Mouse (Mus musculus) intestine, embryonic 15.5 days (tissue): ENCODE results near the gene Lsm11. TPM values are rescaled to one million over a fixed set of nuclear protein-coding genes. Genes with fewer than 3 reads are reported as not detected.
"Not testable (repeated sequence)": the region's sequence is repeated elsewhere in the genome, so short reads cannot be mapped to it uniquely, and the experiment has no call there.

ENCODE experiments used
- ATAC-seq: fragments of 200-750 bp; cut with Nextera tagmentation; 2 replicates; pipeline ENCODE4 v1.8.0; 2017; ENCODE audit warnings: moderate TSS enrichment, moderate library complexity
- H3K27ac ChIP-seq: fragments of 300-500 bp; sonication (generic); 2 replicates; pipeline ENCODE4 v1.5.1; 2015; ENCODE audit warnings: mild to moderate bottlenecking, inconsistent platforms
- H3K27me3 ChIP-seq: fragments of 300-500 bp; sonication (generic); replicated peaks from 2 replicates; pipeline ENCODE4 v1.6.1; 2015; ENCODE audit warnings: inconsistent platforms
- H3K36me3 ChIP-seq: fragments of 300-500 bp; sonication (generic); 2 replicates; pipeline ENCODE4 v1.6.1; 2015; ENCODE audit warnings: inconsistent platforms
- H3K4me1 ChIP-seq: fragments of 300-500 bp; sonication (generic); replicated peaks from 2 replicates; pipeline ENCODE4 v1.6.1; 2015; ENCODE audit warnings: inconsistent platforms
- H3K4me2 ChIP-seq: fragments of 300-500 bp; sonication (generic); replicated peaks from 2 replicates; pipeline ENCODE4 v1.6.1; 2015; ENCODE audit warnings: mild to moderate bottlenecking, inconsistent platforms
- H3K4me3 ChIP-seq: fragments of 300-500 bp; sonication (generic); replicated peaks from 2 replicates; pipeline ENCODE4 v1.5.1; 2015; ENCODE audit warnings: inconsistent platforms
- H3K9ac ChIP-seq: fragments of 300-500 bp; sonication (generic); 2 replicates; pipeline ENCODE4 v1.6.1; 2015; ENCODE audit warnings: inconsistent platforms
- H3K9me3 ChIP-seq: fragments of 300-500 bp; sonication (generic); 2 replicates; pipeline ENCODE4 v1.6.1; 2016; ENCODE audit warnings: inconsistent platforms
- WGBS: fragments of 180-500 bp; shearing (Covaris S2); methylation state at CpG from one replicate; pipeline ENCODE4 v1.1.7; 2015; 5-methylcytosine and 5-hydroxymethylcytosine counted together
- polyA plus RNA-seq: library from polyadenylated mRNA; unstranded; fragments of >200 nt; fragmentation: Nextera tagmentation; extraction: Ambion mirVana; gene quantifications from 2 replicates; pipeline ENCODE4 v1.2.1, GENCODE M21; 2015

The Lsm11 gene
- polyA plus RNA-seq, 1 experiment from 2014 or later, result 6.7 TPM

DNA sequence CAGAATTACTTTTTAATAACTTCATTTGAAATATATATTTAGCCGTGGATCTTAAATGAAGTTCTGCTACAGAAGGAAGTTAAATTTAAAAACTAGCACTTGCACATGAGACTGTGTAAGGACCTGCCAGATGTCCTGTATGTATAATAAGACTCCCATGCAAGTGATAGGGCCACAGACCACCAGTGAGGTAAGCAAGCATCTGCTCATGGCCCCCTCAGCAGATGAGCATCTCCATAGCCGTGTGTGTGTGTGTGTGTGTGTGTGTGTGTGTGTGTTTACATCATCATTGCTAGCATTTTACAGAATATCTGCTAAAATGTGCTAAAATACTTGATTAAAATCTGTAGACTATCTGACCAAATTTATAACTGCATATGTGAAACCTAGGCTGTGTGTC lies 47.3 kb downstream of the Lsm11 start:
- H3K4me2 ChIP-seq, result no peak overlapping the region
- 89% methylated on average over 2 of the region's 2 CpGs for WGBS
- no peak overlapping the region for H3K27ac ChIP-seq
- no peaks in the 10 kb centered on the region for H3K9me3 ChIP-seq
- peaks cover 19% of the 10 kb centered on the region; the same call in 1 of the 2 replicates for H3K36me3 ChIP-seq
- ATAC-seq, result no peak
- H3K4me1 ChIP-seq, result no peaks in the 10 kb centered on the region
- H3K4me3 ChIP-seq, result no peak overlapping the region
- H3K27me3 ChIP-seq, result no peaks in the 10 kb centered on the region
- no peak overlapping the region for H3K9ac ChIP-seq

DNA sequence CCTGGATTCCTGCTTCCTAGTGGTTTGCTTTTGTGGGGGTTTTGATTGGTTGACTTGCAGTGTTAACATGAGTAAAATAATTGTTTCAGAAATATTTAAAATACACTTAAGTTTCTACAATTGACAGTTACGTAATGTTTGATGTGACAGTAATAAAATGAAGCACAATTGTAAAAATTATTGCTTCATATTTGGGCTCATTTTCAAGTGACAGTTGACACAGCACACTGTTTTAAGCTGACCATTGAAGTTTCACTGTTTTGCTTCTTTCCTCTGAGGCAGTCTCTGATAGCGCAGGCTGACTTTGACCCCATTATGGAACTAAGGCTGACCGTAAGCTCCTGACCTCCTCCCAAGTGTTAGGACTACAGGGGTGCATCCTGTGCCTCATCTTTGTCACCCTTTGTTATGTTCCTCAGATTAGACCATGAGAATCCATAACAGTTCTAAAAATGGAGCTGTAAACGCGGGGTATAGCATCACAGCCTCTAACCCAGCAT lies 51.8 kb downstream of the Lsm11 start:
- no peak overlapping the region for H3K27ac ChIP-seq
- H3K4me3 ChIP-seq, result no peak overlapping the region
- no peak for ATAC-seq
- WGBS, result 92% methylated on average over 5 of the region's 5 CpGs
- peaks cover 35% of the 10 kb centered on the region for H3K36me3 ChIP-seq
- no peaks in the 10 kb centered on the region for H3K9me3 ChIP-seq
- no peaks in the 10 kb centered on the region for H3K4me1 ChIP-seq
- H3K4me2 ChIP-seq, result no peak overlapping the region
- no peaks in the 10 kb centered on the region for H3K27me3 ChIP-seq
- no peak overlapping the region for H3K9ac ChIP-seq

- no peak overlapping the region for H3K4me2 ChIP-seq
- no peaks in the 10 kb centered on the region for H3K27me3 ChIP-seq
- no peak overlapping the region for H3K4me3 ChIP-seq
- peaks cover 38% of the 10 kb centered on the region for H3K36me3 ChIP-seq
- H3K9me3 ChIP-seq, result no peaks in the 10 kb centered on the region
- WGBS, result 86% methylated on average over 20 of the region's 20 CpGs
- no peaks in the 10 kb centered on the region for H3K4me1 ChIP-seq
- no peak overlapping the region for H3K9ac ChIP-seq
- no peak overlapping the region for H3K27ac ChIP-seq
- no peak for ATAC-seq
These were observed 54.3 kb downstream of the Lsm11 start for GRCm38 (mm10) chr11:45890423-45890822.

- no peaks in the 10 kb centered on the region for H3K27me3 ChIP-seq
- H3K4me2 ChIP-seq, result no peak overlapping the region
- no peak for ATAC-seq
- no peaks in the 10 kb centered on the region for H3K9me3 ChIP-seq
- H3K36me3 ChIP-seq, result peaks cover 38% of the 10 kb centered on the region
- no peak overlapping the region for H3K9ac ChIP-seq
- 89% methylated on average over 3 of the region's 3 CpGs for WGBS
- no peak overlapping the region for H3K27ac ChIP-seq
- no peaks in the 10 kb centered on the region for H3K4me1 ChIP-seq
- H3K4me3 ChIP-seq, result no peak overlapping the region
These were observed 54.8 kb downstream of the Lsm11 start for GRCm38 (mm10) chr11:45889981-45890380.

DNA sequence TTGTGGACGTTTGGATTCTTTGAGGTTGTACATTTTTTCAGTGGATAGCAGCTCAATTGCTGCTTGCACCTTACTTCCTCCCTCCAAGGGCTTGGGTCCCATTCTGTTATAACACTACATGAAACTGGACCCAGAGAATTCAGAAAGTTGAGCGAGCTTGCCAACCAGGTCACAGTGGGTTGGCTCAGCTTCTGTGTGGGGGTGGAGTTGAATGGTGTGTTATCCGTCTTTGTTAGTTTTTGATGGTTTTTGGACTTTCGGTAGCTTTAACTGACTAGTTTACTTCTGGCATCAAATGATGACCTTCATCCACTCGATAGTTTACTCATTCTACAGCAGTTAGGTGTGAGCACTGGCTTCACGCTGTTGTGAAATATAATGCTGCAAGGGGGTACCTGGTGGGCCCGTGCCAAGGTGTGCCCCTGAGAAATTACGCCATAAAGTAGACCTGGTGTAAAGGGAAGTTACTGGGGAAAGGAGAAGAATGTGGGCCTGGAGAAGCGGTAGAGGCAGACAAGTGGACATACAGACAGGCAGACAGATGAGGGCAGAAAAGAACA lies 56.2 kb downstream of the Lsm11 start:
- Histone ChIP-seq H3K4me2 (no peak overlapping the region), H3K4me1 (peaks cover 1% of the 10 kb centered on the region; the same call in 1 of the 2 replicates), H3K36me3 (peaks cover 30% of the 10 kb centered on the region), H3K27me3 (no peaks in the 10 kb centered on the region), H3K9ac (no peak overlapping the region), H3K27ac (no peak overlapping the region), H3K9me3 (no peaks in the 10 kb centered on the region), H3K4me3 (no peak overlapping the region)
- WGBS, result 90% methylated on average over 9 of the region's 9 CpGs
- ATAC-seq, result no peak

- peaks cover 21% of the 10 kb centered on the region for H3K36me3 ChIP-seq
- no peak for ATAC-seq
These were observed 58.1 kb downstream of the Lsm11 start for GRCm38 (mm10) chr11:45886596-45886995.

GRCm38 (mm10) chr11:45885606-45886230 lies 59.0 kb downstream of the Lsm11 start:
- Histone ChIP-seq H3K9ac (no peak overlapping the region), H3K4me1 (peaks cover 10% of the 10 kb centered on the region; the same call in 1 of the 2 replicates), H3K27me3 (no peaks in the 10 kb centered on the region), H3K4me3 (no peak overlapping the region), H3K36me3 (peaks cover 21% of the 10 kb centered on the region), H3K27ac (no peak overlapping the region), H3K4me2 (no peak overlapping the region), H3K9me3 (no peaks in the 10 kb centered on the region)
- 89% methylated on average over 5 of the region's 5 CpGs for WGBS
- no peak for ATAC-seq

More at GRCm38 (mm10) chr11:45886596-45886995, 58.1 kb downstream of the Lsm11 start:
- Histone ChIP-seq H3K27me3 (no peaks in the 10 kb centered on the region), H3K4me1 (peaks cover 7% of the 10 kb centered on the region; the same call in 1 of the 2 replicates), H3K27ac (no peak overlapping the region), H3K9ac (no peak overlapping the region), H3K4me3 (no peak overlapping the region), H3K9me3 (no peaks in the 10 kb centered on the region), H3K4me2 (no peak overlapping the region)
- 93% methylated on average over 5 of the region's 5 CpGs for WGBS

- Histone ChIP-seq H3K4me2 (no peak overlapping the region), H3K4me1 (peaks cover 13% of the 10 kb centered on the region; the same call in 1 of the 2 replicates), H3K9ac (no peak overlapping the region), H3K9me3 (no peaks in the 10 kb centered on the region), H3K4me3 (no peak overlapping the region), H3K27ac (no peak overlapping the region), H3K36me3 (0 out of 2 replicates have a peak, but pooled peaks cover 14% of the 10 kb centered on the region), H3K27me3 (no peaks in the 10 kb centered on the region)
- no peak for ATAC-seq
- WGBS, result 45% methylated on average over 4 of the region's 4 CpGs
These were observed 60.7 kb downstream of the Lsm11 start for GRCm38 (mm10) chr11:45884029-45884428.

- Histone ChIP-seq H3K9ac (no peak overlapping the region), H3K4me3 (no peak overlapping the region), H3K4me1 (peaks cover 13% of the 10 kb centered on the region; the same call in 1 of the 2 replicates), H3K36me3 (0 out of 2 replicates have a peak, but pooled peaks cover 9% of the 10 kb centered on the region), H3K4me2 (no peak overlapping the region), H3K9me3 (no peaks in the 10 kb centered on the region), H3K27ac (no peak overlapping the region), H3K27me3 (no peaks in the 10 kb centered on the region)
- ATAC-seq, result no peak
- 32% methylated on average over 8 of the region's 8 CpGs for WGBS
These were observed 61.3 kb downstream of the Lsm11 start for GRCm38 (mm10) chr11:45883270-45883931.

DNA sequence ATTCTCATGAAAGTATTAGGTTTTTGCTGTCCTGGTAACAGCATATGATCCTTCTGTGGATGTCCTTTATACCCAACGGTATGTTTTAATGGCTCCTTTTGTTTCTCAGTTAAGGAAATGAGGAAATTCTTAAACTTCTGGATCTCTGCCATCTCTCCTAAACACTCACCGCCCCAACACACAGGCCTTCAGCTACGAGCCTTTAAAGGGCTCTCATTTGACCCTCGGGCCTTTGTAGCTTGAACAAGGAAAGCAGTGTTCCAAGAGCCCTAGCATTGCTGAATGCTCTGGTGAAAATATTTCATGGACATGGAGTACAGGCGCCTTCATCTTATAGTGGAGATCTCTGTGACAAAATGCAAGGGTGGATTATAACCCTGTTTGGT lies 63.1 kb downstream of the Lsm11 start:
- no peak overlapping the region for H3K4me3 ChIP-seq
- no peak overlapping the region for H3K4me2 ChIP-seq
- no peaks in the 10 kb centered on the region for H3K27me3 ChIP-seq
- H3K9ac ChIP-seq, result no peak overlapping the region
- H3K9me3 ChIP-seq, result no peaks in the 10 kb centered on the region
- whole genome bisulfite sequencing, result 32% methylated on average over 5 of the region's 5 CpGs
- H3K36me3 ChIP-seq, result 0 out of 2 replicates have a peak, but pooled peaks cover 8% of the 10 kb centered on the region
- peaks cover 13% of the 10 kb centered on the region; the same call in 1 of the 2 replicates for H3K4me1 ChIP-seq
- H3K27ac ChIP-seq, result peak overlapping the region; percentile 3; the same call in 1 of the 2 replicates
- peak; percentile 44; the same call in 1 of the 2 replicates for ATAC-seq

- Histone ChIP-seq H3K4me2 (no peak overlapping the region), H3K9me3 (no peaks in the 10 kb centered on the region), H3K4me1 (peaks cover 13% of the 10 kb centered on the region; the same call in 1 of the 2 replicates), H3K36me3 (0 out of 2 replicates have a peak, but pooled peaks cover 6% of the 10 kb centered on the region), H3K27ac (peak overlapping the region; percentile 10; the same call in 1 of the 2 replicates), H3K9ac (no peak overlapping the region), H3K27me3 (no peaks in the 10 kb centered on the region), H3K4me3 (no peak overlapping the region)
- WGBS, result 62% methylated on average over 6 of the region's 6 CpGs
- peak; percentile 39; the same call in 1 of the 2 replicates for ATAC-seq
These were observed 63.6 kb downstream of the Lsm11 start for GRCm38 (mm10) chr11:45881026-45881682.

GRCm38 (mm10) chr11:45879366-45879765 lies 65.4 kb downstream of the Lsm11 start:
- not testable (repeated sequence) for ATAC-seq, H3K9ac ChIP-seq, H3K9me3 ChIP-seq, H3K4me3 ChIP-seq, H3K4me2 ChIP-seq, H3K27me3 ChIP-seq, H3K27ac ChIP-seq, H3K36me3 ChIP-seq
- whole genome bisulfite sequencing, result 71% methylated on average over 4 of the region's 4 CpGs
- H3K4me1 ChIP-seq, result peaks cover 13% of the 10 kb centered on the region; the same call in 1 of the 2 replicates
